Mouse (Mus musculus) heart, embryonic 13.5 days (tissue): ENCODE measurements around the gene Tmed4. TPM values are rescaled to one million over a fixed set of nuclear protein-coding genes. Genes with fewer than 3 reads are reported as not detected.
"Not testable (repeated sequence)": the region's sequence is repeated elsewhere in the genome, so short reads cannot be mapped to it uniquely, and the experiment has no call there.

Source experiments
- ATAC-seq: fragments of 200-750 bp; cut with Nextera tagmentation; 2 replicates; pipeline ENCODE4 v1.8.0; 2017; ENCODE audit warnings: moderate TSS enrichment; ENCODE audit not compliant: insufficient number of reproducible peaks, low FRiP score, low TSS enrichment; ENCODE audit errors: extremely low read depth
- H3K27ac ChIP-seq: fragments of 300-500 bp; sonication (generic); replicated peaks from 2 replicates; pipeline ENCODE4 v1.5.1; 2015; ENCODE audit warnings: moderate library complexity, mild to moderate bottlenecking, inconsistent platforms
- H3K27me3 ChIP-seq: fragments of 300-500 bp; sonication (generic); replicated peaks from 2 replicates; pipeline ENCODE4 v1.6.1; 2015; ENCODE audit warnings: mild to moderate bottlenecking, inconsistent platforms
- H3K36me3 ChIP-seq: fragments of 300-500 bp; sonication (generic); 2 replicates; pipeline ENCODE4 v1.6.1; 2015; ENCODE audit warnings: mild to moderate bottlenecking, inconsistent platforms
- H3K4me1 ChIP-seq: fragments of 300-500 bp; sonication (generic); 2 replicates; pipeline ENCODE4 v1.6.1; 2015; ENCODE audit warnings: inconsistent platforms
- H3K4me2 ChIP-seq: fragments of 300-500 bp; sonication (generic); 2 replicates; pipeline ENCODE4 v1.6.1; 2015; ENCODE audit warnings: inconsistent platforms, mild to moderate bottlenecking, moderate library complexity
- H3K4me3 ChIP-seq: fragments of 300-500 bp; sonication (generic); 2 replicates; pipeline ENCODE4 v1.5.1; 2015; ENCODE audit warnings: moderate library complexity, mild to moderate bottlenecking, inconsistent platforms
- H3K9ac ChIP-seq: fragments of 300-500 bp; sonication (generic); 2 replicates; pipeline ENCODE4 v1.6.1; 2015; ENCODE audit warnings: inconsistent platforms, mild to moderate bottlenecking, moderate library complexity
- H3K9me3 ChIP-seq: fragments of 300-500 bp; sonication (generic); 2 replicates; pipeline ENCODE4 v1.6.1; 2016; ENCODE audit warnings: inconsistent platforms
- WGBS: fragments of 180-500 bp; shearing (Covaris S2); methylation state at CpG from one replicate; pipeline ENCODE4 v1.1.7; 2015; ENCODE audit warnings: mixed read lengths; 5-methylcytosine and 5-hydroxymethylcytosine counted together
- polyA plus RNA-seq: library from polyadenylated mRNA; unstranded; fragments of >200 nt; fragmentation: Nextera tagmentation; extraction: Ambion mirVana; gene quantifications from 2 replicates; pipeline ENCODE4 v1.2.1, GENCODE M21; 2015

Tmed4 gene
- polyA plus RNA-seq, 1 experiment from 2014 or later, result 71.3 TPM

DNA sequence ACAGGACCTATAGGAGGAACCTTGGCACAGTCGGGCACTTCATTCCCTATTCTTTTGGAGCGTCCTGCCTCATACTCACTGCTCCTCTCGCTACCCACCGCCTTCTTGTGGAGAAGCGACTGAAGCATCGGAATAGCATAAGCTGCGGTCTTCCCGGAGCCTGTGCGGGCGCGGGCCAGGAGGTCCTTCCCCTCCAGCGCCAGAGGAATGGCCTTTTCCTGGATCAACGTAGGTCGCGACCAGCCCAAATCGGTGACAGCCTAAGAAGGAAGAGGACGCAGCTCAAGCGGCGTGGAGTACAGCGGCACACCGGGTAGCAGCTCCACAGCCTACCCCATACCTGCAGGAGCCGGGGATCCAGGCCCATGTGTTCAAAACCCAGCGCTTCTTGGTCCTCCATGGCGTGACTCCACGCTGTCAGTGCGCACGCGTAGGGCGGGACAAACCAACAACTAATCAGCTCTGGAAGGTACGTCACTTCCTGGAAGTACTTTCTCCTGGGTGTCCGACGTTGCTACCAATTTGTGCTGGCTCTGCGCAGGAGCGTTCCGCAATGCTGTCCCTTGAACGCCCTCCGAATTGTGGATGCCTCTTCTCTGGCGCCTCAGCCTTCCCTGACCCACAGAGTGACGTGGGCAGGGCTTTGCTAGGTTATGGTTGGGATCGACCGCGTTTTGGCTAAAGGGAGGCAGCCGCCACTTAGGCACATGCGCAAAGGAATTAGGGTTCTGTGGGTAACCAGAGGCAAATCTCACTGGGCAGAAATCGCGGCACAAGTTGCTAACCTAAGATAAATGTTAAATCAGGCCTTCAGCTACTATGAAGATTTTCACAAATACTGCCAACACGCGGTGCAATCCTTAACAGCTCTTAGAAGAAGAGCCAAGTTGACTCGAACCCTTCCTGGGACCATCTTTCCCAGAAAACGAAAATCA, 7.1 kb downstream of the Tmed4 start, which contains the start of gene Ddx56:
Gene Ddx56, minus strand, starts transcription at position 453 of the 935 bp plus-strand sequence.
- peak within 1 kb of the TSS; percentile 82 for H3K4me2 ChIP-seq
- H3K36me3 ChIP-seq, result peaks cover 64% of the 10 kb centered on the region
- 2% methylated on average over 50 of the region's 50 CpGs for WGBS
- peak within 1 kb of the TSS; percentile 94 for H3K27ac ChIP-seq
- H3K27me3 ChIP-seq, result no peaks in the 10 kb centered on the region
- no peaks in the 10 kb centered on the region for H3K9me3 ChIP-seq
- peak within 1 kb of the TSS; percentile 97 for H3K4me3 ChIP-seq
- peaks cover 10% of the 10 kb centered on the region for H3K4me1 ChIP-seq
- H3K9ac ChIP-seq, result peak within 1 kb of the TSS; percentile 96
- ATAC-seq, result peak; percentile 89

DNA sequence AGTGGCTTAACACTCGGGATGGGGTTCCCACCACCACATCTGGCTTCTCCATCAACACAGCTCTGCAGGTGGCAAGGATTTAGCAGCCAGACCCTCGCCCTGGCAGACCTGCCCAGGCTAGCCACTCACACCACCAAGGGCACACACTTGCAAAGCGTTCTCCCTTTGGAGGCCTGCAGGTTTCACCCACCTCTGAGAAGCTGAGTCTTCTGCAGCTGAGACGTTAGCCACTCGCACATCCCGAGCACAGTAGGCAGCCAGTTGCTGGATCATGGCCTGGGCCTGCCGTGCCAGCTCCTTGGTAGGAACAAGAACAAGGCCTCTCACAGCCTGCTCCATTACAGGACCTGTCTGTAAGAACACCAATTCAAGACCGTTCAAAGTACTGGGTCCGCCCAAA, 8.0 kb downstream of the Tmed4 start:
- H3K4me3 ChIP-seq, result peak overlapping the region; percentile 97
- peak overlapping the region; percentile 82 for H3K4me2 ChIP-seq
- H3K27me3 ChIP-seq, result no peaks in the 10 kb centered on the region
- ATAC-seq, result no peak
- no peaks in the 10 kb centered on the region for H3K9me3 ChIP-seq
- H3K27ac ChIP-seq, result no peak overlapping the region
- WGBS, result 68% methylated on average over 9 of the region's 9 CpGs
- H3K36me3 ChIP-seq, result peaks cover 66% of the 10 kb centered on the region
- H3K9ac ChIP-seq, result peak overlapping the region; percentile 96
- peaks cover 10% of the 10 kb centered on the region for H3K4me1 ChIP-seq

DNA sequence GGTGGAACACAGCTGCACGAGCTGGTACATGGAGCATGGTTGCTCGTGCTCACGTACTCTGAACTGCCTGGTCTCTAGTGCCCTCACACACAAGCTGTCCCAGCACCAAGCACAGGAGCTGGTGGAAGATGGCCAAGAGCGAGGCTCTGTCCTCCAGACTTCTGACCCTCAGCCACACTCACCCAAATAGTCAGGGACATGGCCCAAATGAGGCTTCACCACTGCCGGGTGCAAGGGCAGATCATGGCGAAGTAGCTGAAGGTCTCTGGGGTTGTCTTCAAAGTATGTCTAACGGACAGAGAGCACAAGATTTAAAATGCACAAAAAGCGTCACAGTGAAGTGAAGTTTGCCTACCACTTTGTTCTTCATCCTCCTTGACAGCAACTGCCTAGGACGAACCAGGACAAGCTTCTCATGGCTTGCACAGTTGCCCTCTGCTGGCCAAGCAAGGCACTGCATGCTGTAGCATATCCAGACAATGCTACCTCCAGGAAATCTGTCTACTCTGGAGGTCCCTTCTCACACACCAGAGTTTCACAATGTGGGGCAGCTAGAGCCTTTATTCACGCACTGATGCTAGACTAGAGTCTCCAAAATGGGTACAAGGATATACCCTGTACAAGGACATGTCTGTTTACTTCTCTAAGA, 13.1 kb downstream of the Tmed4 start:
- Histone ChIP-seq H3K4me2 (no peak overlapping the region), H3K4me3 (no peak overlapping the region), H3K36me3 (peaks cover 93% of the 10 kb centered on the region), H3K9ac (no peak overlapping the region), H3K9me3 (no peaks in the 10 kb centered on the region), H3K27me3 (no peaks in the 10 kb centered on the region), H3K4me1 (peaks cover 4% of the 10 kb centered on the region), H3K27ac (no peak overlapping the region)
- no peak for ATAC-seq
- WGBS, result 76% methylated on average over 10 of the region's 10 CpGs

DNA sequence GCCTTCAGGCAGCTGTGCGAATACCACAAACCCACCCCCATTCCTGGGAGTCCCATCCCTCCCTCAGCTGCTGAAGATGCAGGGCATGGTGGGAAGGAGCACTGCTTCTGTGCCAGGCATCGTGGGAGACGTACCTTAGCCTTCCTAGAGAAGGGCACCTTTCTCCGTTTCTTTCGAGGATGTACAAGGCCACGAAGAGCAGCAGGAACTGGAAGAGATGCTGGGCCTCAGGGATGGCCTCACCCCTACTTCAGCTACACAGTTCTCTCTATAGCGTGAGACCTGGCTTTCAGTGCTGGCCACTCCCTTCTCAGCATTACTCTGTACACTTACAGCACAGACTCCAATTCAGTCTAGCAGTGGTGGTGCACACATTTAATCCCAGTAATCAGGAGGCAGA, 15.3 kb downstream of the Tmed4 start:
- no peaks in the 10 kb centered on the region for H3K4me1 ChIP-seq
- no peak overlapping the region for H3K9ac ChIP-seq
- no peak overlapping the region for H3K4me3 ChIP-seq
- no peak overlapping the region for H3K4me2 ChIP-seq
- no peak for ATAC-seq
- no peak overlapping the region for H3K27ac ChIP-seq
- H3K9me3 ChIP-seq, result no peaks in the 10 kb centered on the region
- WGBS, result 92% methylated on average over 7 of the region's 7 CpGs
- peaks cover 72% of the 10 kb centered on the region for H3K36me3 ChIP-seq
- H3K27me3 ChIP-seq, result no peaks in the 10 kb centered on the region

DNA sequence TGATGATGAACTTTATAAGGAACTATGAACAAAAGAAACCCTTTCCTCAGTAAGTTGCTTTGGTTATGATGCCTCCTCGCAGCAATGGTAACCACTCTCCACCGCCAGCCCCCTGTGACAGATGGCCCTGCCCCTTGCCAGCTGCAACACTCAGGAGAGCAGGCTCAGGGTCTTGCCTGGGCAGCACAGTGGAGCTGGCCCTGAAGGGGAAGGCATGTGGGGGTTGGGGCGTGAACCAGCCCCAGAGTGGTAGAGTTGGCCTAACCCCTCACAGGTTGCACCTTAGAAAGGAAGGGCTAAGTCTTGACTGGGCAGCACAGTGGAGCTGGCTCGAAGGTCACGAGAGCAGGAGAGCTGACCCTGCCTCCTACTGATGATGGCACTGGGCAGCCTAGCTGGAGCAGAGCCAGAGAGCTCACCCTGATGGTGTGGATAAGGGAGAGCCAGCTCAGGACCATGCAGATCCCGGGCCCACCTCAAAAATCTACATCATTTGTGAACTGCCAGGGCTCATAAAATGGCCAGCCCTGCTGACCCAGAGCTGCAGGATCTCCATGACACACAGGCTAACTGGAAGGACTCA, 18.1 kb downstream of the Tmed4 start:
- H3K36me3 ChIP-seq, result peaks cover 44% of the 10 kb centered on the region
- H3K9ac ChIP-seq, result no peak overlapping the region
- no peaks in the 10 kb centered on the region for H3K27me3 ChIP-seq
- H3K9me3 ChIP-seq, result no peaks in the 10 kb centered on the region
- H3K4me3 ChIP-seq, result no peak overlapping the region
- ATAC-seq, result no peak
- no peak overlapping the region for H3K27ac ChIP-seq
- H3K4me2 ChIP-seq, result no peak overlapping the region
- WGBS, result 64% methylated on average over 6 of the region's 6 CpGs
- no peaks in the 10 kb centered on the region for H3K4me1 ChIP-seq

DNA sequence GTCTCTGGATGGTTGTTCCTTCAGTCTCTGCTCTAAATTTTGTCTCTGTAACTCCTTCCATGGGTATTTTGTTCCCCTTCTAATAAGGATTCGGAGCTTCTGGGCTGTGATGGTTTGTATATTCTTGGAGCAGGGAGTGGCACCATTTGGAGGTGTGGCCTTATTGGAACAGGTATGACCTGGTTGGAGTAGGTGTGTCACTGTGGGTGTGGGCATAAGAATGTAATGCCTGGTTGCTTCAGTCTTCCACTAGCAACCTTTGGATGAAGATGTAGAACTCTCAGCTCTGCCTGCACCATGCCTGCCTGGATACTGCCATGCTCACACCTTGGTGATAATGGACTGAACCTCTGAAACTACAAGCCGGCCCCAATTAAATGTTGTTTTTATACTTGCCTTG, 20.1 kb downstream of the Tmed4 start:
- H3K4me2 ChIP-seq, H3K27ac ChIP-seq, H3K27me3 ChIP-seq, H3K4me1 ChIP-seq, H3K4me3 ChIP-seq, H3K9me3 ChIP-seq, ATAC-seq, H3K9ac ChIP-seq: not testable (repeated sequence)
- WGBS, result 85% methylated on average over 2 of the region's 2 CpGs
- H3K36me3 ChIP-seq, result peaks cover 24% of the 10 kb centered on the region

DNA sequence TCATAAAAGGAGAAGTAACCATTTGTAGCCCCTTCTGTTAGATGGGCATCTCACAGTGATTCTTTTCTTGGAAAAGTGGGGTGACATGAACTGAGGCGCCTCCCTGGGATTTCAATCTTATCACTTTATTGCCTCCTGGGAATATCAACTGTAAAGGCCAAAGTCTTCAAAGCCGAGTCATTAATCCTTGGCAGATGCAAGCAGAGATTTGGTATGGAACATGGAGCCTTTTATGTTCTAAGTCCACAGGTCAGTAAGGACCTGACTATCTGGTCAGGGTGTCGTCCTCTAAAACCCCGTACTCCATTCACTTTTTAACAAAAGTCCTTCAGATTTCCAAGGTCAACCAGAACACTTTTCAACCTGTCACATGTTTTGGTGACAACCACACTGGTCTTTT, 21.8 kb downstream of the Tmed4 start:
- H3K27me3 ChIP-seq, result no peaks in the 10 kb centered on the region
- ATAC-seq, result no peak
- H3K4me2 ChIP-seq, result no peak overlapping the region
- H3K9me3 ChIP-seq, result no peaks in the 10 kb centered on the region
- H3K27ac ChIP-seq, result no peak overlapping the region
- 77% methylated on average over 4 of the region's 4 CpGs for WGBS
- no peaks in the 10 kb centered on the region for H3K4me1 ChIP-seq
- H3K36me3 ChIP-seq, result peaks cover 6% of the 10 kb centered on the region
- H3K4me3 ChIP-seq, result no peak overlapping the region
- no peak overlapping the region for H3K9ac ChIP-seq

DNA sequence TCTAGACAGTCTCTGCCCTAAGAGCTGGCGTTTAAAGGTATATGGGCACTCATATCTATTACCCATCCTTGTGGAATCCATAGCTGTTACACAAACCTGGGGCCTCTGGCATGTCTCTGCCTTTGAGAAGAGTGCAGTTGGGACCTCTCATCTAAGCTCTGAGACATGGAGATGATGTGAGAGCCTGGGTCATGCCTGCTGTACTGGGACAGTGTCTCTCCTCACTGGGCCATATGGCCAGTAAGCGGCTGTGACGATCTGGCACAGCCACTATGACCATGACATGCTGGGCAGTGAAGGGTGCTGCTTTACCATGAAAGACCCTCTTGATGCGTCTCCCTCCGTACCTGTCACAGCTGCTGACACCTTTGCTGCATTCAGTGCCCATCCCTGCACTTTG, 22.4 kb downstream of the Tmed4 start:
- no peak overlapping the region for H3K27ac ChIP-seq
- 80% methylated on average over 5 of the region's 5 CpGs for WGBS
- no peak overlapping the region for H3K4me3 ChIP-seq
- ATAC-seq, result no peak; the same call in 1 of the 2 replicates
- no peak overlapping the region for H3K9ac ChIP-seq
- no peaks in the 10 kb centered on the region for H3K9me3 ChIP-seq
- H3K4me2 ChIP-seq, result no peak overlapping the region
- H3K27me3 ChIP-seq, result no peaks in the 10 kb centered on the region
- H3K36me3 ChIP-seq, result peaks cover under 1% of the 10 kb centered on the region
- H3K4me1 ChIP-seq, result no peaks in the 10 kb centered on the region

DNA sequence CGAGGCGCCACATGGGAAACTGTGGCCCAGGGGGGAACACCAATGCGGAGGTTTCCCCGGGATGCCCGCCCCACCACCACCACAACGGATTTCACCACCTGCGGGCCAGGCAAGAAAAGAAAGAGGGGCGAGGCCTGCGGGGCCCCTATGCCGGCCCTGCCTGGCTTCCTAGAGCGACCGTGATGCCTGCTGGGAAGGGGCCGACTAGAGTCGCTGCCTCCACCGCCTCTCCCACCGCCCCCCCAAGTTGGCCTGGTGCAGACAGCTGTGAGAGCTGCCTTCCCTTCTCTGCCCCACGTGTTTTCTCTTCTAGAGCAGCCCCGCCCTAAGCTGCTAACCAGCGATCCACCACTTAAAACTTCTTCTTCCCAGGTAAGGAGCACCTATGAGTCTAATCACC, 30.0 kb downstream of the Tmed4 start:
- Histone ChIP-seq H3K4me1 (no peaks in the 10 kb centered on the region), H3K9ac (no peak overlapping the region), H3K9me3 (no peaks in the 10 kb centered on the region), H3K36me3 (no peaks in the 10 kb centered on the region), H3K27ac (no peak overlapping the region), H3K4me3 (no peak overlapping the region), H3K4me2 (peak overlapping the region; percentile 15), H3K27me3 (no peaks in the 10 kb centered on the region; the same call in 1 of the 2 replicates)
- WGBS, result 46% methylated on average over 19 of the region's 19 CpGs
- ATAC-seq, result no peak

DNA sequence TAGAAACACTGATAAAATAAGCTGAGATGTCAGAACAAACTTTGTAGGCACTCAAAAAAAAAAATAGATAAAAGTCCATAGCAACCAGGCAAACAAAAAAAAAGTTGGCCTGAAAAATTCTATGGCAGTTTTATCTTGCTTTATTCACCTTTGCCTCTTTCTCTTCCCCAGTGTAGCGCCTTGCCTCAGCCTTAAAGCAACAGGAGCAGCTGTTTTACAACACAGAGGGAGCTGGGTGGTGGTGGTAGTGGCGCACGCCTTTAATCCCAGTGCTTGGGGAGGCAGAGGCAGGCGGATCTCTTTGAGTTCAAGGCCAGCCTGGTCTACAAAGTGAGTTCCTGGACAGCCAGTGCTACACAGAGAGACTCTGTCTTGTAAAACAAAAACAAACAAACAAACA, 41.6 kb downstream of the Tmed4 start:
- Histone ChIP-seq H3K27me3 (no peaks in the 10 kb centered on the region), H3K4me3 (no peak overlapping the region), H3K4me2 (no peak overlapping the region), H3K27ac (no peak overlapping the region), H3K9me3 (peaks cover 24% of the 10 kb centered on the region), H3K36me3 (no peaks in the 10 kb centered on the region), H3K9ac (no peak overlapping the region), H3K4me1 (no peaks in the 10 kb centered on the region)
- no peak for ATAC-seq
- 76% methylated on average over 4 of the region's 4 CpGs for WGBS

DNA sequence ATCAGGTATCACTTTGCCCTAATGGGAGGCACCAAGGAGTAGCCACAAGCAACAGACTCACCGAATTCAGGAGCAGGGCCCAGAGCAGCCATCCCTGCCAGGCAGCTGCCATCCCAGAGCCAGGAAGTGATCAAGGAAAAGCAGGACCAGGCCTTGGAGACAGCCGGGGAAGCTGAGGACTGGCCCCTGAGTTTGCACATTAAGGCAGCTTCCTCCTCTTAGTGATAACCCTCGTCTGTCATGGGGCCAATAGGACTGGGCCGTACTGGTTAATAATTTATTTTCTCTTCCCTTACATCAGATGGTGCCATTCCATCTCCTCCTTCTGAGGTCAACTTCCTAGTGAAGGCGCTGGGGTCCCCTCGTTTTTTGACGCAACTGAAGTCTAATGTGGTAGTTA, 44.7 kb downstream of the Tmed4 start, which contains the start of gene Npc1l1:
Gene Npc1l1, minus strand, starts transcription at position 132 of the 400 bp plus-strand sequence.
- Histone ChIP-seq H3K9ac (no peak within 1 kb of the TSS), H3K27me3 (peaks cover 5% of the 10 kb centered on the region), H3K4me2 (no peak within 1 kb of the TSS), H3K4me3 (no peak within 1 kb of the TSS), H3K36me3 (no peaks in the 10 kb centered on the region), H3K9me3 (peaks cover 3% of the 10 kb centered on the region; the same call in 1 of the 2 replicates), H3K4me1 (no peaks in the 10 kb centered on the region), H3K27ac (no peak within 1 kb of the TSS)
- WGBS, result 73% methylated on average over 7 of the region's 7 CpGs
- ATAC-seq, result no peak
